Mouse (Mus musculus) embryonic facial prominence, embryonic 14.5 days (tissue): ENCODE results near the gene March4. TPM values are rescaled to one million over a fixed set of nuclear protein-coding genes. Genes with fewer than 3 reads are reported as not detected.

Source experiments
- ATAC-seq: fragments of 200-750 bp; cut with Nextera tagmentation; 2 replicates; pipeline ENCODE4 v1.8.0; 2017; ENCODE audit warnings: low read depth, moderate number of reproducible peaks, moderate TSS enrichment
- DNase-seq: peaks from one replicate; pipeline ENCODE4 v3.0.0-alpha.2; 2015; ENCODE audit warnings: low spot score
- H3K27ac ChIP-seq: fragments of 300-500 bp; sonication (generic); replicated peaks from 2 replicates; pipeline ENCODE4 v1.5.1; 2014; ENCODE audit warnings: low read depth, mild to moderate bottlenecking, low read length, moderate library complexity
- H3K27me3 ChIP-seq: fragments of 300-500 bp; sonication (generic); replicated peaks from 2 replicates; pipeline ENCODE4 v1.6.1; 2014; ENCODE audit warnings: low read length; ENCODE audit not compliant: control insufficient read depth, insufficient read depth
- H3K36me3 ChIP-seq: fragments of 300-500 bp; sonication (generic); 2 replicates; pipeline ENCODE4 v1.6.1; 2014; ENCODE audit warnings: low read length, mixed read lengths; ENCODE audit not compliant: control insufficient read depth, insufficient read depth
- H3K4me1 ChIP-seq: fragments of 300-500 bp; sonication (generic); 2 replicates; pipeline ENCODE4 v1.6.1; 2014; ENCODE audit warnings: antibody characterized with exemption, low read length; ENCODE audit not compliant: control insufficient read depth, insufficient read depth
- H3K4me2 ChIP-seq: fragments of 300-500 bp; sonication (generic); 2 replicates; pipeline ENCODE4 v1.6.1; 2014; ENCODE audit warnings: low read depth, mild to moderate bottlenecking, low read length, moderate library complexity, mixed read lengths
- H3K4me3 ChIP-seq: fragments of 300-500 bp; sonication (generic); 2 replicates; pipeline ENCODE4 v1.5.1; 2014; ENCODE audit warnings: low read depth, mild to moderate bottlenecking, low read length
- H3K9ac ChIP-seq: fragments of 300-500 bp; sonication (generic); 2 replicates; pipeline ENCODE4 v1.6.1; 2014; ENCODE audit warnings: low read depth, mild to moderate bottlenecking, low read length, moderate library complexity, mixed read lengths
- H3K9me3 ChIP-seq: fragments of 300-500 bp; sonication (generic); 2 replicates; pipeline ENCODE4 v1.6.1; 2016; ENCODE audit warnings: low read length; ENCODE audit not compliant: control insufficient read depth
- WGBS: fragments of 180-500 bp; shearing (Covaris S2); extraction: QIAGEN DNeasy Blood & Tissue Kit; methylation state at CpG from one replicate; pipeline ENCODE4 v1.1.7; 2014; 5-methylcytosine and 5-hydroxymethylcytosine counted together
- polyA plus RNA-seq: library from polyadenylated mRNA; unstranded; fragments of >200 nt; fragmentation: Nextera tagmentation; extraction: Ambion mirVana; gene quantifications from 2 replicates; pipeline ENCODE4 v1.2.1, GENCODE M21; 2014

Gene March4
- polyA plus RNA-seq, 1 experiment from 2014 or later, result 0.17 TPM

- Histone ChIP-seq H3K36me3 (no peaks in the 10 kb centered on the region), H3K4me3 (no peak overlapping the region), H3K4me1 (peaks cover 8% of the 10 kb centered on the region; the same call in 1 of the 2 replicates), H3K27ac (no peak overlapping the region), H3K27me3 (peaks cover 29% of the 10 kb centered on the region), H3K9me3 (no peaks in the 10 kb centered on the region), H3K9ac (no peak overlapping the region), H3K4me2 (no peak overlapping the region)
- no peak for DNase-seq
- WGBS, result 81% methylated on average over 5 of the region's 5 CpGs
- ATAC-seq, result no peak
These were observed 1.5 kb upstream of the March4 start for GRCm38 (mm10) chr1:72538266-72538665.

GRCm38 (mm10) chr1:72535725-72536571 is 782 bp downstream of the March4 start:
- no peaks in the 10 kb centered on the region for H3K36me3 ChIP-seq
- DNase-seq (peak; percentile 11), ATAC-seq (peak; percentile 20)
- H3K4me1 ChIP-seq, result peaks cover 8% of the 10 kb centered on the region; the same call in 1 of the 2 replicates
- peak overlapping the region; percentile 61 for H3K4me2 ChIP-seq
- H3K4me3 ChIP-seq, result peak overlapping the region; percentile 33
- H3K9me3 ChIP-seq, result no peaks in the 10 kb centered on the region
- no peak overlapping the region for H3K9ac ChIP-seq
- peaks cover 33% of the 10 kb centered on the region for H3K27me3 ChIP-seq
- H3K27ac ChIP-seq, result no peak overlapping the region
- 2% methylated on average over 35 of the region's 36 CpGs for WGBS

DNA sequence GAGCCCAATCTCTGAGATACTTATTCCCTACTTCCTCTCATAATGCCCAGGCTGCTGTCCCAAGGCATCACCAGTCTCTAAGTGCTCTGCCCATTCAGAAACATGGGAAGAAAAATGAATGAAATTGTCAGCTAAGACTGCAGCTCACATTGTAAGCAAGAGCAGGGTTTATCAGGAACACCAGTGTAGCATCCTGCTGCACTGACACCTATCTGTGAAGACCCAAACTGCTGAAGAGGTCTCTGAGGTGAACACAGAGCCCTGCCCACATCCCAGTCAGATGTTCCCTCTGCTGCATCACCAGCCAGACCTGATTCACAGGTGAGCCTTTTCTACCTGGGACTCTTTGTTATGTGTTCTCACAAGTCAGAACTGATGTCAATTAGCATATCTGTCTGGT is 3.3 kb downstream of the March4 start:
- no peak for ATAC-seq
- H3K27ac ChIP-seq, result no peak overlapping the region
- H3K4me3 ChIP-seq, result no peak overlapping the region
- H3K4me2 ChIP-seq, result no peak overlapping the region
- no peaks in the 10 kb centered on the region for H3K9me3 ChIP-seq
- peaks cover 33% of the 10 kb centered on the region for H3K27me3 ChIP-seq
- no peak for DNase-seq
- no peaks in the 10 kb centered on the region for H3K36me3 ChIP-seq
- no peak overlapping the region for H3K9ac ChIP-seq
- H3K4me1 ChIP-seq, result peaks cover 8% of the 10 kb centered on the region; the same call in 1 of the 2 replicates

DNA sequence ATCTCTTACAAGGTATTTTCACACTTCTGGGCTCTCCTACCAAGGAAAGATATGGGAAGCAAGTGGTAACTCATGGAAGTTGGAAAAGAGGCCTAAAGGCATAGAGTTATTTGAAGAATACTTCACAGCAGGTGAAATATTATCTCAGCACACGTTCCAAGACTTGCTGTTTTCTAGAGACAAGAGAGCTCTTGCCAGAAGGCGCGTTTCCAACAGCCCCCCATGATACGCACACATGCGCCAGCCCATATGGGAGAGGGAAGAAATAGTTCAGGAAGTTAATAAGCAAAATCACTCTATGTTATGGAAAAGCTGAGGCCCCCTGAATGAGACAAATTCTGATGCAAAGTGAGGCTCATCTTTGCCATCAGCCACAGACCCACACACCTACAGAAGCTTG is 3.8 kb downstream of the March4 start:
- no peak overlapping the region for H3K9ac ChIP-seq
- no peak overlapping the region for H3K4me2 ChIP-seq
- DNase-seq (no peak), ATAC-seq (no peak)
- peaks cover 8% of the 10 kb centered on the region; the same call in 1 of the 2 replicates for H3K4me1 ChIP-seq
- WGBS, result 80% methylated on average over 5 of the region's 5 CpGs
- H3K27me3 ChIP-seq, result peaks cover 33% of the 10 kb centered on the region
- H3K36me3 ChIP-seq, result no peaks in the 10 kb centered on the region
- no peak overlapping the region for H3K27ac ChIP-seq
- H3K4me3 ChIP-seq, result no peak overlapping the region
- no peaks in the 10 kb centered on the region for H3K9me3 ChIP-seq

- 66% methylated on average over 8 of the region's 8 CpGs for WGBS
- no peaks in the 10 kb centered on the region for H3K4me1 ChIP-seq
- no peaks in the 10 kb centered on the region for H3K36me3 ChIP-seq
These were observed 6.1 kb downstream of the March4 start for GRCm38 (mm10) chr1:72530516-72531196.

GRCm38 (mm10) chr1:72529192-72529591 is 7.5 kb downstream of the March4 start:
- Histone ChIP-seq H3K27me3 (peaks cover 6% of the 10 kb centered on the region), H3K4me2 (no peak overlapping the region), H3K9ac (no peak overlapping the region), H3K9me3 (no peaks in the 10 kb centered on the region), H3K36me3 (no peaks in the 10 kb centered on the region), H3K4me1 (no peaks in the 10 kb centered on the region), H3K4me3 (no peak overlapping the region), H3K27ac (no peak overlapping the region)
- WGBS, result 79% methylated on average over 4 of the region's 4 CpGs
- DNase-seq (no peak), ATAC-seq (no peak)

More at GRCm38 (mm10) chr1:72530516-72531196, 6.1 kb downstream of the March4 start:
- no peak for DNase-seq
- H3K9ac ChIP-seq, result no peak overlapping the region
- H3K9me3 ChIP-seq, result no peaks in the 10 kb centered on the region
- H3K4me3 ChIP-seq, result no peak overlapping the region
- H3K27ac ChIP-seq, result no peak overlapping the region
- no peak for ATAC-seq
- H3K27me3 ChIP-seq, result peaks cover 21% of the 10 kb centered on the region
- H3K4me2 ChIP-seq, result no peak overlapping the region

DNA sequence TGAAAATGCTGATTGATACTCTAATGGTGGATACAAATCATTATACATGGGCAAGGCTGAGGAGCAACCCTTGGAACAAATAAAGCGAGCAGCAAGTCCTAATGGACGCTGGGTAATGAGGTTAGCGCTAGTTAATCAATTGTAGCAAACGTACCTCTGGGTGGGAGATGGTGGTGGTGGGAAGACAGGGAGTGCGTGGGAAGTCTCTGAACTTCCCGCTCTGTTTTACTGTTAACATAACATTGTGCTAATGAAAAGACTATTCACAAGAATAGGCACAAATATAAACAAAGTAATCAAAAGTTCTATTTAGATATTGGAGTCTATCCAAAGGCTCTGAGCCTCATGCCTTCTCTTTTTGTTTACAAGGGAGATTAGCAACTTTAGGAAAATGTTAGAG is 13.1 kb downstream of the March4 start:
- DNase-seq (no peak), ATAC-seq (no peak)
- Histone ChIP-seq H3K4me1 (no peaks in the 10 kb centered on the region), H3K9ac (no peak overlapping the region), H3K27me3 (no peaks in the 10 kb centered on the region), H3K4me3 (no peak overlapping the region), H3K9me3 (no peaks in the 10 kb centered on the region), H3K27ac (no peak overlapping the region), H3K4me2 (no peak overlapping the region), H3K36me3 (no peaks in the 10 kb centered on the region)
- 84% methylated on average over 6 of the region's 6 CpGs for WGBS

DNA sequence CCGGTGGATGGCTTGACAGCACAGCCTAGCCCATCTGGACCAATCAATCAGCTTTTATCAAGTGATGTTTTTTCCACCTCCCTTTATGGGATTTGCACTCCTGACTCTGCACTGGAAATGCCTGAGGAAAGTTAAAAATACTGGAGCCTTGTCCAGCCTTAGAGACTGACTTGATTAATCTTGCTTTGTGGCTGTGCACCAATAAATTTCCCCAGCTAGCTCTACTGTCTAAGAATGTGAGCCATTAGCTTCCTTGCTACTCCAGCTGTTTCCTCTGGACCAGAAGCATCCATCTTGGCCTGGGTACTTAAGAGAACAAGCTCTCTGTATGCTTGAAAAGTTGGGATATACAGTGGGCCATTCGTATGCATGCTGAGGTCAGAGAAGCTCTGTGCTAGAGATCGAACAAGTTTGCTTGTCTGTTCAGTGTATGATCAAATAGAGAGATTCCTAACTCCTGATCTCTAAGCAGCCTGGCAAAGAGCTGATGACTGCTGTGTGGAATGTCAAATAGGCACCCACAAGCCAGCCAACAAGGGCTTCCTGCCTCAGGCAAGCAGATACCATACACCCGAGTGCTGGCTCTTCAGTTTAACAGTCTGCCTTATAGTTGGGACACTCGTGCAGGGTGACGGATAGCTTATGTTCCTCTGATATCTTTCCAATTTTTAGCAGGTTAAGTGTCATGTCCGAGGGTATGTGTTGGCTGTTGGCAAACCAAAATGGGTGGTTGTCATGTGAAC is 25.8 kb downstream of the March4 start:
- ATAC-seq (no peak), DNase-seq (no peak)
- no peaks in the 10 kb centered on the region for H3K36me3 ChIP-seq
- no peak overlapping the region for H3K4me3 ChIP-seq
- no peak overlapping the region for H3K4me2 ChIP-seq
- H3K9me3 ChIP-seq, result no peaks in the 10 kb centered on the region
- WGBS, result 72% methylated on average over 7 of the region's 7 CpGs
- no peak overlapping the region for H3K9ac ChIP-seq
- no peak overlapping the region for H3K27ac ChIP-seq
- H3K4me1 ChIP-seq, result no peaks in the 10 kb centered on the region
- no peaks in the 10 kb centered on the region for H3K27me3 ChIP-seq
